Mouse (Mus musculus) lung, postnatal 14 days (tissue): ENCODE results near the gene Hist1h2be.
A peak's percentile ranks its signal among the peaks of the same experiment; 100 is the strongest.
"Not testable (repeated sequence)": the region's sequence is repeated elsewhere in the genome, so short reads cannot be mapped to it uniquely, and the experiment has no call there.

Source experiments
- DNase-seq: peaks from one replicate; pipeline ENCODE4 v3.0.0; 2021

The Hist1h2be gene

DNA sequence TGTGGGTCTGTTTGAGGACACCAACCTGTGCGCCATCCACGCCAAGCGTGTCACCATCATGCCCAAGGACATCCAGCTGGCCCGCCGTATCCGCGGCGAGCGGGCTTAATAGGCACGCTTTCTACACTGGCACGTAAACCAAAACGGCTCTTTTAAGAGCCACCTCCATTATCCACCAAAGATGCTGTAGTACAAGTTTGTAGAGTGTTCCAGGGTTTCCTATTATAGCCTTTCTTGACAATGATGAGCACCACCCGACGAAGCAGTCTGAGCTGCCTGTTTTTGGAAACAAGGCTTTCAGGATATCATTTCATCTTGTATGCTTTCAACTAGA lies 76.2 kb downstream of the Hist1h2be start:
- DNase-seq = not testable (repeated sequence)

DNA sequence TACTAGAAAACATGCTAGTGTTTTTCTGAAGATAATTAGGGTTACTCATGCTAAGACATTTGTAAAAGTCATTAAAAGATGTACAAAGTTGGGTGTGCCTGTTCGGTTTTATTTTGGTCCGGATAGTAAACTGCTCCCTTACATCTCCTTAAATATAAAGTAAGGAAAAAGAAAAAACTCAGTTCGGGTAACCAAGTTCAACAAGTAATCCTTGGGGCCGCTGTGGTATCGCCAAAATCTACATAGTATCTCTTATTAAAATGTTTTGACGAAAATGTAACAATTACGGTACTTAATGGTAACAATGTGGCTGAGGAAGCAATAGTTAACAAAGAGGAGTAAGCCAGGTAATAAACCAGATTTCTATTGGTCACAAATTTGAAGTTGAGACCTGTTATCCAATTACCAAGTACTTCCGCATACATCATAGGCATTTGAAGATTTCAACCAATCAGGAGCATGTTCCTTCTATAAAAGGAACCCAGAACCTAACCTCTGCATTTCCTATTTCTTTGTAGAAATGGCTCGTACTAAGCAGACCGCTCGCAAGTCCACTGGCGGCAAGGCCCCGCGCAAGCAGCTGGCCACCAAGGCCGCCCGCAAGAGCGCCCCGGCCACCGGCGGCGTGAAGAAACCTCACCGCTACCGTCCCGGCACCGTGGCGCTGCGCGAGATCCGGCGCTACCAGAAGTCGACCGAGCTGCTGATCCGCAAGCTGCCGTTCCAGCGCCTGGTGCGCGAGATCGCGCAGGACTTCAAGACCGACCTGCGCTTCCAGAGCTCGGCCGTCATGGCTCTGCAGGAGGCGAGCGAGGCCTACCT lies 76.7 kb downstream of the Hist1h2be start, which contains the start of gene Hist1h3f:
Gene Hist1h3f, plus strand, starts transcription at position 88 of the 822 bp plus-strand sequence.
- peak; percentile 68 for DNase-seq

DNA sequence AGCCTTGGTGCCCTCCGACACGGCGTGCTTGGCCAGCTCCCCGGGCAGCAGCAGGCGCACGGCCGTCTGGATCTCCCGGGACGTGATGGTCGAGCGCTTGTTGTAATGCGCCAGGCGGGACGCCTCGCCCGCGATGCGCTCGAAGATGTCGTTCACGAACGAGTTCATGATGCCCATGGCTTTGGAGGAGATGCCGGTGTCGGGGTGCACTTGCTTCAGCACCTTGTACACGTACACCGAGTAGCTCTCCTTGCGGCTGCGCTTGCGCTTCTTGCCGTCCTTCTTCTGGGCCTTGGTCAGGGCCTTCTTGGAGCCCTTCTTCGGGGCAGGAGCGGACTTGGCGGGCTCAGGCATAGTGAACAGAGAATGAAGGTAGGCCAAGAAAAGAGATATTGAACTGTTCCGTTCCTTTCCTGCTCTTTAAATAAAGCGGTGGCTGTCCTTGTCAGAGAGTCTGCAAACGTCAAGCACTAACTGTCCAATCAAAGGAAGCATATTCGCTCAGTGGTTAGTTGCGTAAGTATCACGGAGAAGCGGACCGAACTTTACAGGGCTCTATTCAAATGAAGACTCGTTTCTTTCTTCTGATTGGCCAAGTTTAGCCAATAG lies 77.8 kb downstream of the Hist1h2be start, which contains the start of gene Hist1h2bh:
Gene Hist1h2bh, minus strand, starts transcription at position 394 of the 609 bp plus-strand sequence.
- DNase-seq = peak; percentile 56

DNA sequence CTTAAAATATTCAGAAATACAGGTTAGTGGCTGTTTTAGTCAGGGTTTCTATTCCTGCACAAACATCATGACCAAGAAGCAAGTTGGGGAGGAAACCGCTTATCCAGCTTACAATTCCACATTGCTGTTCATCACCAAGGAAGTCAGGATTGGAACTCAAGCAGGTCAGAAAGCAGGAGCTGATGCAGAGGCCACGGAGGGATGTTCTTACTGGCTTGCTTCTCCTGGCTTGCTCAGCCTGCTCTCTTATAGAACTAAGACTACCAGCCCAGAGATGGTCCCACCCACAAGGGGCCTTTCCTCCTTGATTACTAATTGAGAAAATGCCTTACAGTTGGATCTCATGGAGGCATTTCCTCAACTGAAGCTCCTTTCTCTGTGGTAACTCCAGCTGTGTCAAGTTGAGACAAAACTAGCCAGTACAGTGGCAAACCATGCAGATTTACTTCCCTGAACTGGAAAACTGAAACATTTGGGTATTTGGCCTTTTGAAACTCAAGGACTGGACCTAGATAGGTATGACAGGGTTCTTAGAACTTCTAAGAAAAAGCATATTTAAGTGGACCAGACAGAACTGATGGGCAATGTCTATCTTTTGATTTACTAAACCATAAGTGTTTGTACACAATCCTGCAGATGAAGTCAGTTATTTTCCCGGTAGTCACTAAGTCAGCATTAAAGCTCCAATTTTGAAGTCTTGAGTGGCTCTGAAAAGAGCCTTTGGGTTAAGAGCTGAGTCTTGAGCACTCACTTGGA lies 78.5 kb downstream of the Hist1h2be start:
- DNase-seq = not testable (repeated sequence)

DNA sequence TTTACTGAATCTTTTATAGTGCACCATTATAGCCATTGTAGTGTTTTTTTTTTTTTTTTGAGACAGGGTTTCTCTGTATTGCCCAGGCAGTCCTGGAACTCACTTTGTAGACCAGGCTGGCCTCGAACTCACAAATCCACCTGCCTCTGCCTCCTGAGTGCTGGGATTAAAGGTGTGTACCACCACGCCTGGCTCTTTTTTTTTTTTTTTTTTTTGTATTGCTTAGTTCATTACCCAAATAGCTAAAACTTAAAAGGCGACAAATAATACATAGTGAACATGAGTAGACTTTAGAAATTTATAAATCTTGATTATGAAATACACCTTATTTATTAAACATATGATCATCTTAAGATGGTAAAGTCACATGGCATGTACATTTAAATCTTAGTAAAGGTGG lies 79.4 kb downstream of the Hist1h2be start:
- no peak for DNase-seq

DNA sequence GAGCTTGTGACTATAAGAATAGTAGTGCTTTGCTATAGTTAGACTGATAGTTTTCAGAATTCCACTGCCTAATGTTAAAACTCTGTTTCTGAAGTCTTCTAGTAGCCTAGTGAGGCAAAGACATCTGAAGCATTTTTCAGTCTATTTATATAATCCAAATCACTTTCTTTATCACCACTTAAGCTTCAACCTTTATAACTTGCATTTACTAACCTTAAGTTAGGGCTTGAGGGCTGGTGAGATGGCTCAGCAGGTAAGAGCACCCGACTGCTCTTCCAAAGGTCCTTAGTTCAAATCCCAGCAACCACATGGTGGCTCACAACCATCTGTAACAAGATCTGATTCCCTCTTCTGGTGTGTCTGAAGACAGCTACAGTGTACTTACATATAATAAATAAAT lies 81.1 kb downstream of the Hist1h2be start:
- not testable (repeated sequence) for DNase-seq

DNA sequence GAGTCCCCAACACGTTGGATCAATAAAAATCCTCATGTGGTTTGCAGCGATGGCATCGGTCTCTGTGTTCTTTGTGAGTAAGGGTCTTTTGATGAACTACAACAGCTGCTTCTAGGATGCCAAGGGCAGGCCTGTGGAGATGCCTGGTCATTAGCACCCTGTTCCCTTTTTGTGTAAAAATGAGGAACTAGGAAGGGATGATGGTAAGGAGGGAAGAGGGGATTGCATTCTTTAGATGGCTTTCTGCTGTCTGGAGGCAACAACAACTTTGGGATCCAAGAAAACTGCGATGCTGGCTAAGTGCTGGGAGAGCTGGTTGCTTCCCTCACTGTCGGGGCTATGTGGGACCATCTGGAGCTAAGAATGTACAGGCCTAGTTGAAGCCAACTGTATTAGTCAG lies 82.7 kb downstream of the Hist1h2be start:
- no peak for DNase-seq

DNA sequence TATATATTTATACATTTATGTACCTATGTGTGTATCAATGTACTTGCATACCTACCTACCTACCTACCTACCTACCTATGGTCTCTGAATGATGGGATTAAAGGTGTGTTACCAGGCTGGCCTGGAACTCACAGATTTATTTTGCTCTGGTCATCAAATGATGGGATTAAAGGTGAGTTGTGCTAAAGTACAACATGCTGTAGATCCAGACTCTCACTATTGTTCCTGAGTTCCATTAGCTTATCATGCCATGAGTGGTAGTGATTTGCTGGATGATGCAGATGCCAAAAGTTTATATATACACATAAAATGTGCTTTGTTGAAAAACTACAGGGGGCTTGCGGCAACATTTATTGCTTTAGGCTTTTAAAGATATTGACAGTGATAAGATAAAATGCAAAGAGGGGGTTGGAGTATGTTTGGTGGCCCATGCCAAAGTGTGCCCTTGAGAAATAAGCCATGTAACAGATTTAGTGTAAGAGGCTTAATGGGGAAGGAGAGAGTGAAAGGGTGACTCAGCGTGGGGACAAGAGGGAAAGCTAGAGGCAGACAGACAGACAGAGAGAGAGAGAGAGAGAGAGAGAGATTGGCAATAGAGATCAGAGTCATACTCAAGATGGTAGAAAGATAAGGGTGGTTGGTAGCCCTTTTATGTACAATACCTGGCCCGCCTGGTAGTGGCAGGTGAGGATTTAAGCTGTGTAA lies 83.8 kb downstream of the Hist1h2be start:
- DNase-seq = no peak

DNA sequence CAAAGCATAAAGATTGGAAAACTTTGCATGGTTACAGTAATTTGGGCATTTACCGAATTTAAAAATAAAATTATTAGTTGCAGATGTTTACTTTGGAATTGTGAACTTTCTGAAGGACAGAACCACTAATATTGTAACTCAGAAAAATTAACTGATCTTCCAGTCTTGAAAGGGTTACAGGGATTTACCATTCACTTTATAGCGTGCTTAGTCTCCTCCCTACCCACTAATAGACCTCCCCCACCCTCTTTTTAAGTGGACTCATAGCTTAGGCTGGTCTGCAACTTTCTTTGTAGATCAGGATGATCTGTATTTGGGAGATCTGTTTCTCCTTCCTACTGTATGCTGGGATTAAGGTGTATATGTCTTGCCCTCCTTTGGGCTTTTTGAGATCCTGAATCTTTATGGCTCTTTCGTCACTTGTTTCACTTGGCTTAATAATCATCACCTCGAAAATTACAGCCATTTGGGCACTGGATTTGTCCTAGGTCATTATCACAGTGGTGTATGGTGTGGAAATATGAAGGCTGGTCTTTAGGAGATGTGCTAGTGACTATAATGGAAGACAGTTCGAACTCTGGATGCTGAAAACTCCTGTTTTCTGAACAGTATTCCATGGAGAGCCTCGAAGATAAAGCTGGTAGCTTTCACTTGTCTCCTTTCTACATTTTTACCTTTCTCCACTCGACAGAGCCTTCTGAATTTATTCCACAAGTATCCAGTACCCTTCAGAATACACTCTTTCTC lies 84.7 kb downstream of the Hist1h2be start:
- DNase-seq = no peak

DNA sequence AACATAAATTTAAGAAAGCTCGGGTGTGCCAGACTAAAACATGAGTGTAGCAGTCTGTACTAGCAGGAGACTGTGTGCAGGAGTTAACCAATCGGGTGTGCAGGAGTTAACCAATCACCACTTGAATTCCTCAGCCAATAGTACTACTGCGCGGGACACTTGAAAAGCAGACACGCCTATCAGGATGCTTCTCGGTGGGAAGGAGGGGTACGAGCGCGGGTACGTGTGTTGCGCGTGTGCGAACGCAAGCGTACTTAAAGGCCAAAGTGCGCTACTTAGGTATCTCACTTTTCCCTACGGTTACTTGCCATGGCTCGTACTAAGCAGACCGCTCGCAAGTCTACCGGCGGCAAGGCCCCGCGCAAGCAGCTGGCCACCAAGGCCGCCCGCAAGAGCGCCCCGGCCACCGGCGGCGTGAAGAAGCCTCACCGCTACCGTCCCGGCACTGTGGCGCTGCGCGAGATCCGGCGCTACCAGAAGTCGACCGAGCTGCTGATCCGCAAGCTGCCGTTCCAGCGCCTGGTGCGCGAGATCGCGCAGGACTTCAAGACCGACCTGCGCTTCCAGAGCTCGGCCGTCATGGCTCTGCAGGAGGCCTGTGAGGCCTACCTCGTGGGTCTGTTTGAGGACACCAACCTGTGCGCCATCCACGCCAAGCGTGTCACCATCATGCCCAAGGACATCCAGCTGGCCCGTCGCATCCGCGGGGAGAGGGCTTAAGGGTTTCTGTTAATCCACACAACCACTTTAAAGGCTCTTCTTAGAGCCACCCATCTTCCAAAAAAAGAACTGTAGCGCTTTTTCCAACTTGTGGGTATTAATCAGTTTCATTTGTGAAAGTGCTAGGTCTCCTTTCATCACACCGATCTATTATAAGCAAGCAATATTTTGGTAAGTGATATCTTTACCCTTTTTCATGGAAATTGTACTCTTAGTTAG lies 85.5 kb downstream of the Hist1h2be start, which contains the start of gene Hist1h3g:
Gene Hist1h3g, plus strand, starts transcription at position 286 of the 939 bp plus-strand sequence.
- peak; percentile 88 for DNase-seq

DNA sequence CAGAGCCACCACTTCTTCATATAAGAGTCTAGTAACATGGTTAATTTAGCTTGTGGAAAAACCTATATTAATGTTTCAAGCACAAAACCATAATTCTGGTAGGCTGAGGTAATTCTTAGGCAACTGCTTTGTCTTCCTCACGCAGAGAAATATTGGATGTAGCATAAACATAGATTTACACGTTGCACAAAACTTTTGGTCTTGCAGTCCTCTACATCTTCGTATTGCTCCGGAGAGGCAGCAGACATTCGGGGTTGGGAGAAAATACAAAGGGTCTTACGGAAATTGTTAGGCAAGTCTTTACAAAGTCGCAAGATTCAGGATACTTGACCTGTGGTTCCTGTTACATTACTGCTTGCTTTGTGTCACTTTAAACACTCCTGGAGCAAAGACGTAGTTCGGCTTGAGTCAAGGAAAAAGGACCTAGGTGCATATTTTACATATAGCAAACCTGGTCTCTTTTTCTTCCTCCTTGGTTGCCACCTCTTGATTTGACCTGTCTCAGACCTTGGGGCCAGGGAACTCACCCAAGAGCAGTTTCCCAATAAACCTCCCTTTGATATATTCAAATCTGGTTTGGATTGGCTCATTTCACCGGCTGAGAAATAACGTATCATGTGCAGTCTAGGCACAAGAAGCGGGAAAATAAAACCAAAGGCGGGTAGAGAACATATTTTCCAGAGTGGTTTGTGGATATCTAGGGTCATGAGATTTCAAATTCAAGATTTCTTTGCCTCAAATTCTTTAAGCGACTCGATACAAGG lies 86.4 kb downstream of the Hist1h2be start:
- no peak for DNase-seq
